Mouse (Mus musculus): ENCODE data around the gene Frk. TPM values are rescaled to one million over a fixed set of nuclear protein-coding genes. Genes with fewer than 3 reads are reported as not detected.

Gene Frk
- polyA plus RNA-seq, 1 experiment from 2014 or later, result 2.5 TPM

- Histone ChIP-seq H3K4me3 (no peak overlapping the region), H3K36me3 (no peaks in the 10 kb centered on the region), H3K9me3 (no peaks in the 10 kb centered on the region), H3K27me3 (no peaks in the 10 kb centered on the region), H3K4me1 (no peaks in the 10 kb centered on the region), H3K9ac (replicated peaks) (no peak overlapping the region), H3K27ac (replicated peaks) (no peak overlapping the region), H3K4me2 (replicated peaks) (no peak overlapping the region)
- no peak for ATAC-seq (ENCODE audit: low FRiP score, low read depth)
- WGBS, result 61% methylated on average over 4 of the region's 4 CpGs
These were observed 29.4 kb downstream of the Frk start for GRCm38 (mm10) chr10:34512551-34512950.

GRCm38 (mm10) chr10:34525598-34525997 is 42.4 kb downstream of the Frk start:
- no peak overlapping the region for H3K27ac ChIP-seq (replicated peaks)
- H3K4me1 ChIP-seq, result no peaks in the 10 kb centered on the region
- WGBS, result 93% methylated on average over 1 of the region's 1 CpGs
- no peak overlapping the region for H3K4me2 ChIP-seq (replicated peaks)
- no peaks in the 10 kb centered on the region for H3K9me3 ChIP-seq
- H3K27me3 ChIP-seq, result no peaks in the 10 kb centered on the region
- ATAC-seq (ENCODE audit: low FRiP score, low read depth), result no peak
- H3K36me3 ChIP-seq, result no peaks in the 10 kb centered on the region
- H3K4me3 ChIP-seq, result no peak overlapping the region
- no peak overlapping the region for H3K9ac ChIP-seq (replicated peaks)

GRCm38 (mm10) chr10:34531766-34532165 is 48.6 kb downstream of the Frk start:
- no peaks in the 10 kb centered on the region for H3K36me3 ChIP-seq
- no peaks in the 10 kb centered on the region for H3K27me3 ChIP-seq
- H3K4me1 ChIP-seq, result no peaks in the 10 kb centered on the region
- H3K9me3 ChIP-seq, result no peaks in the 10 kb centered on the region
- whole genome bisulfite sequencing, result 68% methylated on average over 1 of the region's 1 CpGs
- H3K9ac ChIP-seq (replicated peaks), result no peak overlapping the region
- H3K27ac ChIP-seq (replicated peaks), result no peak overlapping the region
- ATAC-seq (ENCODE audit: low FRiP score, low read depth), result no peak
- no peak overlapping the region for H3K4me3 ChIP-seq
- H3K4me2 ChIP-seq (replicated peaks), result no peak overlapping the region

GRCm38 (mm10) chr10:34532507-34532906 is 49.3 kb downstream of the Frk start:
- H3K4me2 ChIP-seq (replicated peaks), result no peak overlapping the region
- WGBS, result 86% methylated on average over 1 of the region's 1 CpGs
- H3K27me3 ChIP-seq, result no peaks in the 10 kb centered on the region
- H3K27ac ChIP-seq (replicated peaks), result no peak overlapping the region
- no peaks in the 10 kb centered on the region for H3K36me3 ChIP-seq
- H3K9me3 ChIP-seq, result no peaks in the 10 kb centered on the region
- no peaks in the 10 kb centered on the region for H3K4me1 ChIP-seq
- no peak overlapping the region for H3K4me3 ChIP-seq
- ATAC-seq (ENCODE audit: low FRiP score, low read depth), result no peak
- no peak overlapping the region for H3K9ac ChIP-seq (replicated peaks)

GRCm38 (mm10) chr10:34540687-34541086 is 57.5 kb downstream of the Frk start:
- no peak overlapping the region for H3K9ac ChIP-seq (replicated peaks)
- no peaks in the 10 kb centered on the region for H3K27me3 ChIP-seq
- ATAC-seq (ENCODE audit: low FRiP score, low read depth), result no peak
- 85% methylated on average over 2 of the region's 2 CpGs for WGBS
- no peak overlapping the region for H3K4me2 ChIP-seq (replicated peaks)
- H3K4me3 ChIP-seq, result no peak overlapping the region
- H3K27ac ChIP-seq (replicated peaks), result no peak overlapping the region
- no peaks in the 10 kb centered on the region for H3K9me3 ChIP-seq
- H3K4me1 ChIP-seq, result no peaks in the 10 kb centered on the region
- H3K36me3 ChIP-seq, result no peaks in the 10 kb centered on the region

GRCm38 (mm10) chr10:34541717-34542490 is 58.7 kb downstream of the Frk start:
- Histone ChIP-seq H3K27ac (replicated peaks) (no peak overlapping the region), H3K9me3 (no peaks in the 10 kb centered on the region), H3K27me3 (no peaks in the 10 kb centered on the region), H3K4me2 (replicated peaks) (no peak overlapping the region), H3K9ac (replicated peaks) (no peak overlapping the region), H3K4me3 (no peak overlapping the region), H3K36me3 (no peaks in the 10 kb centered on the region), H3K4me1 (no peaks in the 10 kb centered on the region)
- ATAC-seq (ENCODE audit: low FRiP score, low read depth), result no peak
- WGBS, result 86% methylated on average over 3 of the region's 3 CpGs

GRCm38 (mm10) chr10:34550612-34551011 is 67.4 kb downstream of the Frk start:
- Histone ChIP-seq H3K9ac (replicated peaks) (no peak overlapping the region), H3K9me3 (no peaks in the 10 kb centered on the region), H3K36me3 (no peaks in the 10 kb centered on the region), H3K4me2 (replicated peaks) (no peak overlapping the region), H3K27me3 (no peaks in the 10 kb centered on the region), H3K4me3 (no peak overlapping the region), H3K4me1 (no peaks in the 10 kb centered on the region), H3K27ac (replicated peaks) (no peak overlapping the region)
- ATAC-seq (ENCODE audit: low FRiP score, low read depth), result peak; percentile 84
- 70% methylated on average over 5 of the region's 5 CpGs for WGBS

GRCm38 (mm10) chr10:34551636-34552035 is 68.4 kb downstream of the Frk start:
- no peak overlapping the region for H3K9ac ChIP-seq (replicated peaks)
- no peaks in the 10 kb centered on the region for H3K4me1 ChIP-seq
- H3K4me3 ChIP-seq, result no peak overlapping the region
- H3K27me3 ChIP-seq, result no peaks in the 10 kb centered on the region
- no peak for ATAC-seq (ENCODE audit: low FRiP score, low read depth)
- no peaks in the 10 kb centered on the region for H3K36me3 ChIP-seq
- 76% methylated on average over 5 of the region's 5 CpGs for WGBS
- no peak overlapping the region for H3K27ac ChIP-seq (replicated peaks)
- no peaks in the 10 kb centered on the region for H3K9me3 ChIP-seq
- H3K4me2 ChIP-seq (replicated peaks), result no peak overlapping the region

- Histone ChIP-seq H3K27me3 (no peaks in the 10 kb centered on the region), H3K4me2 (replicated peaks) (no peak overlapping the region), H3K4me1 (no peaks in the 10 kb centered on the region), H3K36me3 (no peaks in the 10 kb centered on the region), H3K4me3 (no peak overlapping the region), H3K27ac (replicated peaks) (no peak overlapping the region), H3K9ac (replicated peaks) (no peak overlapping the region), H3K9me3 (no peaks in the 10 kb centered on the region)
- ATAC-seq (ENCODE audit: low FRiP score, low read depth), result no peak
- WGBS, result 95% methylated on average over 1 of the region's 1 CpGs
These were observed 80.4 kb downstream of the Frk start for GRCm38 (mm10) chr10:34563518-34564176.

GRCm38 (mm10) chr10:34615474-34615873 is 132.3 kb downstream of the Frk start:
- no peaks in the 10 kb centered on the region for H3K27me3 ChIP-seq
- H3K4me2 ChIP-seq (replicated peaks), result no peak overlapping the region
- H3K27ac ChIP-seq (replicated peaks), result no peak overlapping the region

GRCm38 (mm10) chr10:34617216-34617615 is 134.0 kb downstream of the Frk start:
- Histone ChIP-seq H3K27me3 (no peaks in the 10 kb centered on the region), H3K36me3 (no peaks in the 10 kb centered on the region), H3K9ac (replicated peaks) (no peak overlapping the region), H3K27ac (replicated peaks) (no peak overlapping the region), H3K4me2 (replicated peaks) (no peak overlapping the region), H3K4me3 (no peak overlapping the region), H3K4me1 (no peaks in the 10 kb centered on the region), H3K9me3 (no peaks in the 10 kb centered on the region)
- no peak for ATAC-seq (ENCODE audit: low FRiP score, low read depth)
- WGBS, result 64% methylated on average over 2 of the region's 2 CpGs

More at GRCm38 (mm10) chr10:34615474-34615873, 132.3 kb downstream of the Frk start:
- H3K36me3 ChIP-seq, result no peaks in the 10 kb centered on the region
- no peaks in the 10 kb centered on the region for H3K9me3 ChIP-seq
- no peak overlapping the region for H3K9ac ChIP-seq (replicated peaks)
- no peaks in the 10 kb centered on the region for H3K4me1 ChIP-seq
- no peak for ATAC-seq (ENCODE audit: low FRiP score, low read depth)
- H3K4me3 ChIP-seq, result no peak overlapping the region

GRCm38 (mm10) chr10:34618490-34618889 is 135.3 kb downstream of the Frk start:
- no peaks in the 10 kb centered on the region for H3K36me3 ChIP-seq
- no peak overlapping the region for H3K9ac ChIP-seq (replicated peaks)
- H3K4me3 ChIP-seq, result no peak overlapping the region
- no peak for ATAC-seq (ENCODE audit: low FRiP score, low read depth)
- no peaks in the 10 kb centered on the region for H3K9me3 ChIP-seq
- WGBS, result 72% methylated on average over 3 of the region's 3 CpGs
- no peak overlapping the region for H3K4me2 ChIP-seq (replicated peaks)
- H3K4me1 ChIP-seq, result no peaks in the 10 kb centered on the region
- H3K27ac ChIP-seq (replicated peaks), result no peak overlapping the region
- no peaks in the 10 kb centered on the region for H3K27me3 ChIP-seq
